Mouse (Mus musculus) liver, embryonic 14 days (tissue): ENCODE results near the gene Aplf. TPM values are rescaled to one million over a fixed set of nuclear protein-coding genes. Genes with fewer than 3 reads are reported as not detected.

Experiments used
- polyA plus RNA-seq: library from polyadenylated mRNA; depleted of rRNA; stranded (reverse); fragments of >200 nt; gene quantifications from 2 replicates; pipeline ENCODE4 v1.2.3, GENCODE M21; 2012; rRNA removed

Aplf gene
- 9.7 and 10.1 TPM in 2 replicates for polyA plus RNA-seq

DNA sequence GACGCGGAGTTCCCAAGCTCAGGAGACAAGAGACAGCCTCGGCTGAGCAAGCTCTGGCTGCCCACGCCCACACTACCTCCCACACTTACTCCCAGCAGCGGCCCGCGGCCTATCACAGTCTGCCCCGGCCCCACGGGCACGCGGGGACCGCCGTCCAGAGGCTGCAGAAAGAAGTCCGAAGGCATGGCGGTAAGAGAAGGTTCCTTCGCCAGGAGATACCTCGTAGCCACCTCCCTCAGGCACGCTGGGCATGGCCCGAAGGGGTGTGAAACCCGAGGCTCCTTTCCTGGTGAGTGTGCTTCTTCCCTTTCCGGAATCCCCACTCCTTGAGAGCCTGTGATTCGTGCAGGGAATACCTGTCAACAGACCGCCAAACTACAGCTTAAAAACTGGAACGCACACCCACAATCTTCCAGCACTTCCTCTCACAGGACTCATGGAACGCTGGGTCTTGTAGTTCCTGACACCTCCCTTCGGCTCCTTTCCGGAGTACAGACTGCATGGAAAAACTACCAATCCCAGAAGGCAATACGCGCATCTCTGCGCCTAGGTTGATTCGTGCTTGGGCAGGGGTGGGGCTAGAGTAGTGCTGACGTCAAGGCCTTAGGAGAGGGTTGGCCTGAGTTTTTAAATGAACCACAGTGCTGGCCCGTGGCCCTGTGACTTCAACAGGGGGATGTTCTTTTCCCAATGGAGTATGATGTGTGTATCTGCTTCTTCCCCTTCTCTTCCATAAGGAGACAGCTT, at the start of gene Aplf:
Aplf (minus strand) TSS at position 423 of the 747 bp plus-strand sequence.

DNA sequence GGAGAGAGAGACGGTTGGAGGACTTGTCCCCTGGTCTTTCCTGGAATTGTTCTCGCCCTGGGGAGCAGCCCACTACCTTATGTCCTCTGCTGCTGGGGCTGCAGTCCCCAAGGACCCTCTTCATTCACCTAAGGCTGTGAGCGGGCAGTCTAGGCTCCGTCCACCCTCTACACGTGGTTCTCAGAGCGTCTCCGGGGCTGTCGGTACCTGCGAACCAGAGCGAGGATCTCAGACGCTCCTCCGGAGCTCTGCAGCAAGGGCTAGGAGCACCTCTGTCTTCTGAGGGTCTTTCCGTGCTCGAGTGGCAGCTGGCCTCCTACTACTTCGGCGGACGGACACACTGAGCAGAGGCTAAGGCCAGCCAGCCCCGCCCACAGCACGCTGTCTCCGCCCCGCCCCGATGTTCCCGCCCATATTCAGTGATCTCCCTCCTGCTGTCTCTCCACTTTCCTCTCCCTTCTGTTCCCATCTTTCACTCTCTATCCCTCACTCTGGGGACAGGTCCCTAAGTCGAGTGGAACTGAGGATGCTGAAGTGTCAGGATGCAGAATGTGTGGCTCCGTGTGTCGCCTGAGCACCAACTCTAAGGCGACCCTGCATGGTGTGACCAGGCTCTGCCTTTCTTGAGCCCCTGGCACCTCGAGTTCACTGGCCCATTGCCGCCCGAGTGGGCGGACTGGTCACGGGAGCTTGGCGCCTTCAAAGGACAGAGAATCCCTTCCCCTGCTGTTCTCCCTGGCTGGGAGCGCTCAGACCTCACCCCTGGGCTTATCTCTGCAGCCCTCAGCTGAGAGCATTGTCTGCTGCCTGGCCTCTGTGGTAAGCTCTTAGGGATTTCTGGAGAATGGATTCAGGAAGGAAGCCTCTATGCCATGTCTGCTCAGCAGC, 81.4 kb downstream of the Aplf start, which contains the start of gene Prokr1:
Prokr1 (minus strand) TSS at position 350 of the 888 bp plus-strand sequence.

Other genes with a start within 250 kb of the Aplf start
- 0.59 and 0.84 TPM in 2 replicates for gene Bmp10, start 243.2 kb downstream of the Aplf start, polyA plus RNA-seq
- gene Arhgap25, start 138.9 kb downstream of the Aplf start, polyA plus RNA-seq: 1.5 and 1.8 TPM in 2 replicates
- gene Prokr1, start 81.5 kb downstream of the Aplf start, polyA plus RNA-seq: 2.7 and 3.0 TPM in 2 replicates
- gene Efcc1, start 58.7 kb upstream of the Aplf start, polyA plus RNA-seq: 0.16 and 0.39 TPM in 2 replicates
- 31.8 and 34.2 TPM in 2 replicates for gene Gp9, start 105.9 kb upstream of the Aplf start, polyA plus RNA-seq
- gene Rab43, start 140.0 kb upstream of the Aplf start, polyA plus RNA-seq: 15.5 and 21.2 TPM in 2 replicates
- gene Gm45140, start 163.6 kb upstream of the Aplf start, polyA plus RNA-seq: 5.1 and 6.2 TPM in 2 replicates
- gene Isy1, start 166.6 kb upstream of the Aplf start, polyA plus RNA-seq: 17.1 and 17.5 TPM in 2 replicates
- gene Cnbp, start 178.9 kb upstream of the Aplf start, polyA plus RNA-seq: 188 and 223 TPM in 2 replicates
- 19.2 and 24.4 TPM in 2 replicates for gene Copg1, start 215.6 kb upstream of the Aplf start, polyA plus RNA-seq
- gene Hmces, start 241.7 kb upstream of the Aplf start, polyA plus RNA-seq: 11.1 and 11.4 TPM in 2 replicates